Mouse (Mus musculus) forelimb bud, embryonic 11.5 days (tissue): Measurements from ENCODE around the gene Lrrc27.

ENCODE experiments used
- DNase-seq: peaks from one replicate; pipeline ENCODE4 v3.0.0-alpha.2; 2012; ENCODE audit warnings: low read depth, low spot score

The Lrrc27 gene

GRCm38 (mm10) chr7:139212754-139213745 lies at the start of gene Lrrc27, which contains the start of gene Stk32c:
TSS of gene Lrrc27 (plus strand) at chr7:139212988.
TSS of gene Stk32c (minus strand) at chr7:139213307.
- DNase-seq: peak; percentile 99

- no peak for DNase-seq
Measured at GRCm38 (mm10) chr7:139164410-139164809, 48.4 kb upstream of the Lrrc27 start.

- DNase-seq: no peak
Measured at GRCm38 (mm10) chr7:139169143-139169542, 43.6 kb upstream of the Lrrc27 start.

GRCm38 (mm10) chr7:139179299-139179698 lies 33.5 kb upstream of the Lrrc27 start:
- DNase-seq: no peak

GRCm38 (mm10) chr7:139180058-139180457 lies 32.7 kb upstream of the Lrrc27 start:
- DNase-seq: no peak

GRCm38 (mm10) chr7:139184396-139184795 lies 28.4 kb upstream of the Lrrc27 start:
- DNase-seq: no peak

GRCm38 (mm10) chr7:139184846-139185245 lies 27.9 kb upstream of the Lrrc27 start:
- DNase-seq: no peak

- DNase-seq: no peak
Measured at GRCm38 (mm10) chr7:139185971-139186370, 26.8 kb upstream of the Lrrc27 start.

GRCm38 (mm10) chr7:139186436-139186835 lies 26.4 kb upstream of the Lrrc27 start:
- no peak for DNase-seq

- no peak for DNase-seq
Measured at GRCm38 (mm10) chr7:139187277-139187676, 25.5 kb upstream of the Lrrc27 start.

GRCm38 (mm10) chr7:139187771-139188633 lies 24.8 kb upstream of the Lrrc27 start:
- DNase-seq: peak; percentile 67

- DNase-seq: peak; percentile 41
Measured at GRCm38 (mm10) chr7:139188634-139189207, 24.1 kb upstream of the Lrrc27 start.

GRCm38 (mm10) chr7:139190616-139191015 lies 22.2 kb upstream of the Lrrc27 start:
- no peak for DNase-seq

- no peak for DNase-seq
Measured at GRCm38 (mm10) chr7:139191619-139192018, 21.2 kb upstream of the Lrrc27 start.

GRCm38 (mm10) chr7:139197022-139197421 lies 15.8 kb upstream of the Lrrc27 start:
- no peak for DNase-seq

- peak; percentile 62 for DNase-seq
Measured at GRCm38 (mm10) chr7:139200108-139200507, 12.7 kb upstream of the Lrrc27 start.

GRCm38 (mm10) chr7:139201209-139201608 lies 11.6 kb upstream of the Lrrc27 start:
- DNase-seq: no peak

- peak; percentile 67 for DNase-seq
Measured at GRCm38 (mm10) chr7:139208023-139208772, 4.6 kb upstream of the Lrrc27 start.

GRCm38 (mm10) chr7:139208773-139209095 lies 4.1 kb upstream of the Lrrc27 start:
- DNase-seq: no peak

GRCm38 (mm10) chr7:139211761-139212160 lies 1.0 kb upstream of the Lrrc27 start:
- DNase-seq: no peak

- DNase-seq: no peak
Measured at GRCm38 (mm10) chr7:139213751-139214150, 963 bp downstream of the Lrrc27 start.
